Mouse (Mus musculus) CH12.LX (cell line): ENCODE results near the gene Abcc2.

ENCODE experiments used
- E2F4 ChIP-seq: IDR thresholded peaks from 2 replicates; pipeline ENCODE4 v1.6.1; 2011; ENCODE audit warnings: low read depth, low read length, improper control_type of control experiment; ENCODE audit not compliant: insufficient replicate concordance
- MAZ ChIP-seq: IDR thresholded peaks from 2 replicates; pipeline ENCODE4 v1.6.1; 2012; ENCODE audit warnings: low read depth, mild to moderate bottlenecking, inconsistent platforms, low read length, improper control_type of control experiment, moderate library complexity
- SMC3 ChIP-seq: IDR thresholded peaks from 2 replicates; pipeline ENCODE4 v1.6.1; 2011; ENCODE audit warnings: low read depth, low read length, improper control_type of control experiment

GRCm38 (mm10) chr19:43793951-43794350 lies 12.0 kb downstream of the Abcc2 start:
- no peak for TF ChIP-seq MAZ
- TF ChIP-seq E2F4: no peak
- TF ChIP-seq SMC3: no peak
